Mouse (Mus musculus) heart, embryonic 14.5 days (tissue): ENCODE data around the gene Fastkd5. TPM values are rescaled to one million over a fixed set of nuclear protein-coding genes. Genes with fewer than 3 reads are reported as not detected.

Source experiments
- ATAC-seq: fragments of 200-750 bp; cut with Nextera tagmentation; 2 replicates; pipeline ENCODE4 v1.8.0; 2017; ENCODE audit warnings: low read depth, moderate TSS enrichment; ENCODE audit not compliant: insufficient number of reproducible peaks, insufficient read depth, low FRiP score
- H3K27ac ChIP-seq, 2 experiments: fragments of 200-500 bp in 1 of 2; fragments of 300-500 bp in 1 of 2; sonication (generic) in 1 of 2; replicated peaks in 1 of 2; 2 replicates each; pipeline ENCODE4 v1.5.1; 2012 to 2014; ENCODE audit warnings: low read depth in 2 of 2, low read length in 2 of 2, control low read depth in 1 of 2, mild to moderate bottlenecking in 1 of 2, mixed read lengths in 1 of 2; ENCODE audit not compliant: control insufficient read depth in 1 of 2, insufficient read depth in 1 of 2
- H3K27me3 ChIP-seq: fragments of 300-500 bp; sonication (generic); 2 replicates; pipeline ENCODE4 v1.6.1; 2014; ENCODE audit warnings: mild to moderate bottlenecking, low read length, control low read depth; ENCODE audit not compliant: control insufficient read depth, insufficient read depth
- H3K36me3 ChIP-seq: fragments of 300-500 bp; sonication (generic); 2 replicates; pipeline ENCODE4 v1.6.1; 2014; ENCODE audit warnings: mild to moderate bottlenecking, control low read depth, low read length, mixed read lengths; ENCODE audit not compliant: control insufficient read depth, insufficient read depth
- H3K4me1 ChIP-seq, 2 experiments: fragments of 200-500 bp in 1 of 2; fragments of 300-500 bp in 1 of 2; sonication (generic) in 1 of 2; 2 replicates each; pipeline ENCODE4 v1.6.1; 2012 to 2014; ENCODE audit warnings: low read length in 2 of 2, control low read depth in 1 of 2, mixed read lengths in 1 of 2; ENCODE audit not compliant: control insufficient read depth in 2 of 2, insufficient read depth in 2 of 2
- H3K4me2 ChIP-seq: fragments of 300-500 bp; sonication (generic); 2 replicates; pipeline ENCODE4 v1.6.1; 2014; ENCODE audit warnings: mild to moderate bottlenecking, low read length
- H3K4me3 ChIP-seq, 2 experiments: fragments of 200-500 bp in 1 of 2; fragments of 300-500 bp in 1 of 2; sonication (generic) in 1 of 2; 2 replicates each; pipeline ENCODE4 v1.5.1; 2012 to 2014; ENCODE audit warnings: low read length in 2 of 2, mild to moderate bottlenecking in 2 of 2, control low read depth in 1 of 2, low read depth in 1 of 2, moderate library complexity in 1 of 2; ENCODE audit not compliant: control insufficient read depth in 1 of 2, insufficient read depth in 1 of 2
- H3K9ac ChIP-seq: fragments of 300-500 bp; sonication (generic); 2 replicates; pipeline ENCODE4 v1.6.1; 2014; ENCODE audit warnings: mild to moderate bottlenecking, low read length
- H3K9me3 ChIP-seq: fragments of 300-500 bp; sonication (generic); 2 replicates; pipeline ENCODE4 v1.6.1; 2016; ENCODE audit warnings: low read length, control low read depth; ENCODE audit not compliant: control insufficient read depth
- WGBS: fragments of 180-500 bp; shearing (Covaris S2); extraction: QIAGEN DNeasy Blood & Tissue Kit; methylation state at CpG from one replicate; pipeline ENCODE4 v1.1.7; 2014; 5-methylcytosine and 5-hydroxymethylcytosine counted together
- polyA plus RNA-seq: library from polyadenylated mRNA; unstranded; fragments of >200 nt; fragmentation: Nextera tagmentation; extraction: Ambion mirVana; gene quantifications from 2 replicates; pipeline ENCODE4 v1.2.1, GENCODE M21; 2014

Fastkd5 gene
- polyA plus RNA-seq, 1 experiment from 2014 or later, result 14.9 TPM

DNA sequence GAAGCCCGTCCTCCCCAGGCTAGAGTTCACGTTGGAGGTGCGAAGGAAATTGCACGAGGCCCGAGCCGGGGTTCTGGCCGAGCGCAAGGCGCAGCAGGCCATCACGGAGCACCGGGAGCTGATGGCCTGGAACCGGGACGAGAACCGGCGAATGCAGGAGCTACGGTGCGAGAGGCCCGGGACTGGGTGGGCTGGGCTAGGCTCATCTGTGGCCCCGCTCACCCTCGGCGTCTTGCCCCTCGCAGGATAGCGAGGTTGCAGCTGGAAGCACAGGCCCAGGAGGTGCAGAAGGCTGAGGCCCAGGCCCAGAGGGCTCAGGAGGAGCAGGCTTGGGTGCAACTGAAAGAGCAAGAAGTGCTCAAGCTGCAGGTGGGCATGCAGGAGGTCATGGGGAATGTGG, 65.8 kb downstream of the Fastkd5 start:
- no peaks in the 10 kb centered on the region for H3K27me3 ChIP-seq
- H3K4me3 ChIP-seq, result peak overlapping the region; percentile 71 to 79
- H3K4me1 ChIP-seq, result peaks cover 6 to 14% of the 10 kb centered on the region in 2 experiments
- ATAC-seq, result no peak; the same call in 1 of the 2 replicates
- peaks cover 22% of the 10 kb centered on the region for H3K36me3 ChIP-seq
- 0% methylated on average over 23 of the region's 23 CpGs for WGBS
- no peaks in the 10 kb centered on the region for H3K9me3 ChIP-seq
- H3K27ac ChIP-seq, result peak overlapping the region in 1 of 2 experiments; percentile 77; a peak in 3 of 4 replicates
- peak overlapping the region; percentile 93 for H3K9ac ChIP-seq
- peak overlapping the region; percentile 90 for H3K4me2 ChIP-seq

Other genes with a start within 250 kb of the Fastkd5 start
- gene Cpxm1, start 232.5 kb downstream of the Fastkd5 start, polyA plus RNA-seq, result 22.0 and 26.2 TPM in 2 replicates
- not detected in 2 replicates for gene Gm28372, start 224.8 kb downstream of the Fastkd5 start, polyA plus RNA-seq
- gene 1700020A23Rik, start 224.8 kb downstream of the Fastkd5 start, polyA plus RNA-seq, result not detected in 2 replicates
- gene Tmem239, start 223.5 kb downstream of the Fastkd5 start, polyA plus RNA-seq, result not detected in 2 replicates
- gene Vps16, start 205.7 kb downstream of the Fastkd5 start, polyA plus RNA-seq, result 40.4 and 43.8 TPM in 2 replicates
- gene Pced1a, start 205.3 kb downstream of the Fastkd5 start, polyA plus RNA-seq, result 5.2 and 6.7 TPM in 2 replicates
- 87.2 and 88.5 TPM in 2 replicates for gene Ptpra, start 179.7 kb downstream of the Fastkd5 start, polyA plus RNA-seq
- gene Mrps26, start 66.3 kb downstream of the Fastkd5 start, polyA plus RNA-seq, result 72.4 and 75.3 TPM in 2 replicates
- not detected in 2 replicates for gene Oxt, start 53.9 kb downstream of the Fastkd5 start, polyA plus RNA-seq
- gene Avp, start 47.5 kb downstream of the Fastkd5 start, polyA plus RNA-seq, result not detected in 2 replicates
- gene Ubox5, start within 50 bp of the Fastkd5 start, polyA plus RNA-seq, result 6.9 and 7.5 TPM in 2 replicates
- gene Lzts3, start 12.8 kb upstream of the Fastkd5 start, polyA plus RNA-seq, result 0.35 and 0.80 TPM in 2 replicates
- 41.2 and 44.8 TPM in 2 replicates for gene Ddrgk1, start 34.6 kb upstream of the Fastkd5 start, polyA plus RNA-seq
- 71.5 and 77.0 TPM in 2 replicates for gene Itpa, start 37.6 kb upstream of the Fastkd5 start, polyA plus RNA-seq
- 0.11 TPM in 2 replicates for gene Slc4a11, start 67.5 kb upstream of the Fastkd5 start, polyA plus RNA-seq